Mouse (Mus musculus) kidney, adult 2 months (tissue): ENCODE measurements around the gene Ptprn2. TPM values are rescaled to one million over a fixed set of nuclear protein-coding genes. Genes with fewer than 3 reads are reported as not detected.

Experiments used
- DNase-seq: peaks from one replicate; pipeline ENCODE4 v3.0.0; 2021
- H3K27ac ChIP-seq: fragments of 200-500 bp; 2 replicates; pipeline ENCODE4 v1.5.1; 2012; ENCODE audit warnings: low read depth, low read length, control low read depth, inconsistent platforms; ENCODE audit not compliant: insufficient read depth
- H3K27me3 ChIP-seq: fragments of 200-500 bp; replicated peaks from 2 replicates; pipeline ENCODE4 v1.6.1; 2012; ENCODE audit warnings: mild to moderate bottlenecking, moderate library complexity, low read length, inconsistent platforms; ENCODE audit not compliant: control insufficient read depth, insufficient read depth
- H3K36me3 ChIP-seq: fragments of 200-500 bp; 2 replicates; pipeline ENCODE4 v1.6.1; 2012; ENCODE audit warnings: mild to moderate bottlenecking, moderate library complexity, low read length, inconsistent platforms; ENCODE audit not compliant: control insufficient read depth, insufficient read depth
- H3K4me1 ChIP-seq: fragments of 200-500 bp; 2 replicates; pipeline ENCODE4 v1.6.1; 2011; ENCODE audit warnings: low read length; ENCODE audit not compliant: control insufficient read depth, insufficient read depth
- H3K4me3 ChIP-seq: fragments of 200-500 bp; 2 replicates; pipeline ENCODE4 v1.5.1; 2011; ENCODE audit warnings: mild to moderate bottlenecking, low read depth, low read length, control low read depth; ENCODE audit not compliant: insufficient read depth
- CTCF ChIP-seq: fragments of 200-500 bp; conservative IDR thresholded peaks from 2 replicates; pipeline ENCODE4 v1.5.1; 2011; ENCODE audit warnings: low read depth, mild to moderate bottlenecking, control low read depth, low read length, moderate library complexity, mixed read lengths; ENCODE audit not compliant: insufficient read depth, insufficient read length
- POLR2A ChIP-seq: fragments of 200-500 bp; IDR thresholded peaks from one replicate; pipeline ENCODE4 v1.6.1; 2011; ENCODE audit warnings: low read depth, low read length, control low read depth
- WGBS: fragments of 180-500 bp; shearing (Covaris S2); methylation state at CpG from one replicate; pipeline ENCODE4 v1.1.7; 2018; 5-methylcytosine and 5-hydroxymethylcytosine counted together
- polyA plus RNA-seq: library from polyadenylated mRNA; depleted of rRNA; stranded (reverse); fragments of >200 nt; gene quantifications from 2 replicates; pipeline ENCODE4 v1.2.3, GENCODE M21; 2012

Gene Ptprn2
- polyA plus RNA-seq, 1 experiment: 0.91 TPM

DNA sequence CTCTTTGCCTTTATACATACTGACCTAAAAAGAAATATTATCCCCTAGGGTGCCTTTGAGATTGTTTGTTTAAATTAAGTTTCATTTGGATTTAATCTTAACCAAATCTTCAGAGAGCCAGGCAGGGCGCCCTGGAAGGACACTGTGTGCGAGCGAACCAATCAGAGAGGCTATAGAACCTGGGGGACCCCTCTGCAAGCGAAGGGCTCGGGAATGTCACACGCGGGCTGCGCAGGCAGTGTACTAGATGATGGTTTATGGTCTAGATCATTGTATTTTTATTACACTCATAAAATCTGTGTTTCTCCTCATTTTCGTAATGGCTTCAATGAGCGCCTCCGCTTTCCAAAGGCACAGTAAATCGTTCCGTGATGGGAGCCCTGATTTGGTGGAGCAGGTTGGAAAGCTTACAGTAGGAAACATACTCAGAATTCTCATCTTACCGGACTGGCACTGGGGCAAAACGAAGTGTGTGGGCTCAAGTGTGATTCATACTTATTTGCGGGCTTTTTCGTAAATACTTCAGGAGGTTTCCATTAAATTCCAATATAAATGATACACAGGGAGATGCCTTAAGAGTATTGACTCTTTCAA is 760.5 kb downstream of the Ptprn2 start:
- Histone ChIP-seq H3K4me3 (no peak overlapping the region), H3K36me3 (no peaks in the 10 kb centered on the region), H3K27ac (no peak overlapping the region), H3K4me1 (no peaks in the 10 kb centered on the region), H3K27me3 (no peaks in the 10 kb centered on the region)
- TF ChIP-seq CTCF (no peak), POLR2A (no peak)
- no peak for DNase-seq
- 34% methylated on average over 17 of the region's 17 CpGs for WGBS

GRCm38 (mm10) chr12:117250465-117250864 is 764.9 kb downstream of the Ptprn2 start:
- Histone ChIP-seq H3K36me3 (no peaks in the 10 kb centered on the region), H3K4me3 (no peak overlapping the region), H3K27me3 (no peaks in the 10 kb centered on the region), H3K27ac (no peak overlapping the region), H3K4me1 (no peaks in the 10 kb centered on the region)
- DNase-seq: no peak
- 22% methylated on average over 6 of the region's 6 CpGs for WGBS
- TF ChIP-seq CTCF: no peak
- TF ChIP-seq POLR2A: no peak

GRCm38 (mm10) chr12:117251663-117252425 is 766.3 kb downstream of the Ptprn2 start:
- no peak for DNase-seq
- no peak overlapping the region for H3K27ac ChIP-seq
- H3K27me3 ChIP-seq: no peaks in the 10 kb centered on the region
- no peak for TF ChIP-seq CTCF
- TF ChIP-seq POLR2A: no peak
- H3K36me3 ChIP-seq: no peaks in the 10 kb centered on the region
- H3K4me3 ChIP-seq: no peak overlapping the region
- no peaks in the 10 kb centered on the region for H3K4me1 ChIP-seq
- 34% methylated on average over 11 of the region's 11 CpGs for WGBS

GRCm38 (mm10) chr12:117252426-117252779 is 766.9 kb downstream of the Ptprn2 start:
- no peak for DNase-seq
- Histone ChIP-seq H3K4me3 (no peak overlapping the region), H3K36me3 (no peaks in the 10 kb centered on the region), H3K4me1 (no peaks in the 10 kb centered on the region), H3K27ac (no peak overlapping the region), H3K27me3 (no peaks in the 10 kb centered on the region)
- no peak for TF ChIP-seq POLR2A
- TF ChIP-seq CTCF: no peak
- WGBS: 23% methylated on average over 3 of the region's 3 CpGs

GRCm38 (mm10) chr12:117254356-117254755 is 768.8 kb downstream of the Ptprn2 start:
- Histone ChIP-seq H3K4me1 (no peaks in the 10 kb centered on the region), H3K36me3 (no peaks in the 10 kb centered on the region), H3K27ac (no peak overlapping the region), H3K27me3 (no peaks in the 10 kb centered on the region), H3K4me3 (no peak overlapping the region)
- TF ChIP-seq CTCF (no peak), POLR2A (no peak)
- DNase-seq: no peak
- 89% methylated on average over 9 of the region's 9 CpGs for WGBS

- WGBS: 62% methylated on average over 6 of the region's 6 CpGs
Observed at GRCm38 (mm10) chr12:117255325-117255724, 769.8 kb downstream of the Ptprn2 start.

GRCm38 (mm10) chr12:117255776-117256342 is 770.3 kb downstream of the Ptprn2 start:
- WGBS: 85% methylated on average over 2 of the region's 2 CpGs
- H3K4me3 ChIP-seq: no peak overlapping the region

More at GRCm38 (mm10) chr12:117255325-117255724, 769.8 kb downstream of the Ptprn2 start:
- Histone ChIP-seq H3K36me3 (no peaks in the 10 kb centered on the region), H3K4me3 (no peak overlapping the region), H3K27ac (no peak overlapping the region), H3K4me1 (no peaks in the 10 kb centered on the region), H3K27me3 (no peaks in the 10 kb centered on the region)
- TF ChIP-seq POLR2A: no peak
- no peak for TF ChIP-seq CTCF
- DNase-seq: no peak

More at GRCm38 (mm10) chr12:117255776-117256342, 770.3 kb downstream of the Ptprn2 start:
- Histone ChIP-seq H3K4me1 (no peaks in the 10 kb centered on the region), H3K27ac (no peak overlapping the region), H3K27me3 (no peaks in the 10 kb centered on the region), H3K36me3 (no peaks in the 10 kb centered on the region)
- DNase-seq: no peak
- TF ChIP-seq POLR2A: no peak
- no peak for TF ChIP-seq CTCF
